Mouse (Mus musculus): ENCODE measurements around the gene Suox.

Gene Suox

DNA sequence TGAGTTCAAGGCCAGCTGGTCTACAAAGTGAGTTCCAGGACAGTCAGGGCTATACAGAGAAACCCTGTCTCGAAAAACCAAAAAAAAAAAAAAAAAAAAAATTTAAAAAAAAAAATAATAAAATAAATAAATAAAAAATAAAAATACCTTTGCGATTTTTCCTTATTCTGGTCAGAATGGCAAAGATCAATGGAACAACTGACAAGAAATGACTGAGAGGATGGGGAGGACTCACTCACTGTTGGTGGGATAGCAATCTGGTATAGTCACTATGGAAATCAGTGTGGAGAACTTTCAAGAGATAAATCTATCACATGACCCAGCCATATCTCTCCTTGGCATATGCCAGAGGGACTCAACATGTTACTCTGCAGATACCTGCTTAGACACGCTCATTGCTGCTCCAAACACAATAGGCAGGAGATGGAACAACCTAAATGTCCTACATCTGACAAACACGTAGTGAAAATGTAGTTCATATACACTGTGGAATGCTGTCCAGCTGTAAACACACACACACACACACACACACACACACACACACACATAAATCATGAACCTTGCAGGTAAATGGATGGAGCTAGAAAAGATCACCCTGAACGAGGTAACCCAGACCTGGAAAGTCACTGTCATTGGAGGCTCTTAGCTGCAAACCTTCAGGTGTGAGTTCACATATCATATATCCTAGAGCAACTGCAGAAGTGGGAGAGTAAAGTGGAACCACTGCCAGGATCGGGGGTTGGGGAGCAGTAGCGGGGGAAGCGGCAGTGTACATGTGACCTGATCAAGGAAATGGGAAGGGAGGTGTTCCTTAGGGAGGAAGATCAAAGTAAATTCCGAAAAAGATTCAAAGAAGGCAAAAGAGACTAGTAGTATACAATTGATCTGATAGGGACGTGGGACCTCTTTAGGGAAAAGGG, 46.2 kb downstream of the Suox start:
- in situ Hi-C loops (cut with MboI, MseI), result loop anchor here (5.0 kb wide), 1 partner anchor 45 kb away; the partner anchor contains the start of gene Suox

DNA sequence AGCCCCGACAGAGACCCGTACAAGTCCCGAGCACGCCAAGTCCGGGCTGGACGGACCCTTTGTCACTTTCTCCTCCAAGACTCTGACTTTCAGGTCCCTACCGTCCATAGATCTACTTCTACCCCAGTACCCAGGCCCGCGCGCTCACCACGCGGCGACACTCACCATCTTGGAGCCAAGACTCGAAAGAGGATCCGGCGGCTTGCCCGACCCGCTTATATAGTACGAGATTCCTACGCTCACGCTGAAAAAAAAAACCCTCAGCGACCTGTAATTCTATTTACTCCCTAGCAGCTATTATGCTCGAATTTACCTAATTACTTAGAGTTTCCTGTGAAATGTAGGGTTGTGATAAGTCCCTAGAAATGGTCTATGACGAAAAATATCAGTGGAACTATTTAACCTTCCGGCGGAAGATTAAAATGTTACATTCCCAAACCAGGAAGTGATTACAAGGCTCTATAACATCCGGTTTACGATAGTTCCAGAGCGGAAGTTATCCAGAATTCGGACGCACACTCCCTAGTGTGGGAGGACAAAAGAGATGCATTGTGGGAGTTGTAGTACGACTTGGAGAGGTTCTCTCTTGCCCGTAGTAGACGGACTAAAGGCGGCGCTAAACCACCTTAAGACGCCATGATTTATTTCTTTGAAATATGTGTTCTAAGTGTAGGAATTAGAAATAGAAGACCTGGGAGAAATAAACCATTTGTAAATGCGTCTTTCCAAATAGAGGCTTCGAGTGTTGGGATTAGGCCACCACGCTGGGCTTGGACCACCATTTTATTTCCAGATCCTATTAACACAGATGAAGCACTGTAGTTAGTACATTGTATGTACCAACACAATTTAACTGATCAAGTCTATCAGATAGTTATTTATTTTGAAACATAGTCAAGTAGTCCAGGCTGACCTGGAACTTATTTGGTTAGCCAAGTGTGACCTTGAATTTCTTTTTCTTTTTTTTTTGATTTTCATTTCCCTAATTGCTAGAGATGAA, 47.3 kb downstream of the Suox start, which contains the start of gene Rps26:
TSS of gene Rps26 (minus strand) at position 437 of the 1,000 bp plus-strand sequence.
- in situ Hi-C loops (cut with MboI, MseI), result loop anchor here (5.0 kb wide), 1 partner anchor 46 kb away; the partner anchor contains the start of gene Suox

DNA sequence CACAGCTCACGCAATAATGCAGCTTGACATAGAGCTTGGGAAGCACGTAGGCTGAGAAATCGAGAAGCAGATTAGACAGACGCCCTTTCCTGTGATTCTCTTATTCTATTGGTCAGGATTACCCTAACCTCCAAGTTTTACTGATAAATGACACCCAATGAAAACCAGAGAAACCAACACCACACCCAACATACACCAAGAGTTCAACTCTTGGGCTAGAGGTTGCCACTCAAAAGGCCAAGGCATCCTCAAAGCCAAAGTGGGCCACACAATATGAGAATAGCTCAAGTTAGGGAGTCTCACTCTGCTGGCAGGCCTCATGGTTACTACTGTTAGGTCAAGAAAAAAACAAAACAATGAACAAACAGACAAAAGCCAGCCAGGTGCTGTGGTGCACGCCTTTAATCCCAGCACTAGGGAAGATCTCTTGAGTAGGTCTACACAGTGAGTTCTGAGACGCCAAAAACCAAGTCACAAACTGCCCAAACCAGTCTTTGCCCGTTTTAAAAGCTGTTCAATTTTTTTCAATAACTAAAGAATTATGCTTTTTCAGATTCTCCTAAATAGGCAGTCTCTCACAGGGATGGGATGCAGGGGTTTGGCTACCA, 48.5 kb downstream of the Suox start:
- in situ Hi-C loops (cut with MboI, MseI), result loop anchor here (5.0 kb wide), 1 partner anchor 47 kb away; the partner anchor contains the start of gene Suox

DNA sequence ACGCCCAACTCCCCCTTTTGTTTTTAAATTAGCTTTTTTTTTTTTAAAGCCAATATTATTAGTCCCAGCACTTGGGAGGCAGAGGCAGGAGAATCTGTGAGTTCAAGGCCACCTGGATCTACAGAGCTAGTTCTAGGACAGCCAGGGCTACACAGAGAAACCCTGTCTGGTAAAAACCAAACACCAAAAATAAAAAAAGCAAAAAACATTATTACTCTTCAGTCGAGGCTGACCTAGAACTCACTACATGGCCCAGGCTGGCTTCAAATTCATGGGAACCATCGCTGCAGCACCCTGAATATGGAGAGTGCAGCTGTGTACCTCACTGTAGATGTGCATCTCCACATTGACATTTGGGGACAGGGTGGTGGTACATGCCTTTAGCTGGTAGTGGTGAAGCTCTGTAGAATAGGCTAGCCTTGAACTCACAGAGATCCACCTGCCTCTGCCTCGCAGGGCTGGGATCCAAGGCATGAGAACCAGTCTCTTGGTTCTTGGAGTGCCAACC, 50.7 kb downstream of the Suox start:
- in situ Hi-C loops (cut with MboI, MseI), result loop anchor here (5.0 kb wide), 1 partner anchor 1306 kb away; no protein-coding TSS in a partner anchor

DNA sequence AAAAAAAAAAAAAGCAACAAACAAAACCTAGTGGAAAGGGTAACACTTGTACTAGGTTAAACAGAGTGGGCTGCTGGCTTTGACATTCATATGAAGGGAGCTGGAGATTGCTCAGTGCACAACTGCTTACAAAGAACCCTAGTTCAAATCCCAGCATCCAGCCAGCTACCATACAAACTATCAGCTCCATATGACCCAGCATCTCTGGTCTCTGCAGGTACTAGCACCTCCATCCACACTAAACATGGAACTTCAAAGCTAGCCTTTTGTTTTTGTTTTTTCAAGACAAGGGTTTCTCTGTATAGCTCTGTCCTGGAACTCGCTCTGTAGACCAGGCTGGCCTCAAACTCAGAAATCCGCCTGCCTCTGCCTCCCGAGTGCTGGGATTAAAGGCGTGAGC, 51.2 kb downstream of the Suox start:
- in situ Hi-C loops (cut with MboI, MseI), result loop anchor here (5.0 kb wide), 1 partner anchor 1305 kb away; no protein-coding TSS in a partner anchor

DNA sequence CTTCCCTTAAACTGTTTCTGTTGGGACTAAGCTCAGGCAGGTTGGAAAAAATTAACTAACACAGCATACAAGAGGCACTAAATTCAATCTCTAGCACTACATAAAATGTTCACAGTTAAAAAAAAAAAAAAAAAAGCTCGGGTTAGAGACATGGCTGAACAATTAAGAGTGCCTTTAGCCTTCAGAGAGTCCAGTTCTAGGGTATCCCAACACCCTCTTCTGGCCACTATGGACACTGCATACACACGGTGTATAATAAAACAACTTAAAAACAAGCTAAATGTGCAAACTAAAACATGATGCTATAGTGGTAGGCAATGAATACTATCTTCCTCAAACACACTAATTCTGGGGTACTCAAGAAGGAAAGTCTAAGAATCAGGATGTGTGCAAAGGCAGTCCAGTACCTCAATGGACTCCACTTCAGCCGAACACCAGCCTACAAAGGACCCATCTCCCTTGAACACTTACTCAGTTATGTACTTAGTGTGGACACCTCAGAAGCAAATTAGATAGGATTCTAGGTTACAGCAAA, 51.8 kb downstream of the Suox start:
- in situ Hi-C loops (cut with MboI, MseI), result loop anchor here (5.0 kb wide), 1 partner anchor 1305 kb away; no protein-coding TSS in a partner anchor

DNA sequence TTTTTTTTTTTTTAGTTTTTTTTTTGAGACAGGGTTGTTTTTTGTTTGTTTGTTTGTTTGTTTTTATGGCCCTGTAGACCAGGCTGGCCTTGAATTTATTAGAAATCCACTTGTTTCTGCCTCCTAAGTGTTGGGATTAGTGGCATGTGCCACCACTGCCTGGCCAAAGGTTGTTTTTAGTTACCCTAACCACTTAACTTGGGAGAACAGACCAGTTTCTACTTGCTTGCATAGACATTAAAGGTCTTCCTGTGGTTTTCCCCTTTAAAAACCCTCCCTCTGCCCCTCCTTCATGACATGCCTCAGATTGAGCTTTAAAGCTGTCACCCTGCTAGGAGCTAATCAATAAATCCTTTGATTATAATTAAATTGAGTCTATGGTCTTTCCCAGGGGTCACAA, 53.6 kb downstream of the Suox start:
- in situ Hi-C loops (cut with MboI, MseI), result loop anchor here (5.0 kb wide), 1 partner anchor 1303 kb away; no protein-coding TSS in a partner anchor

Data from regulatory T cell (primary cell).